Mouse (Mus musculus) kidney, adult 2 months (tissue): ENCODE results near the gene Cntnap1.

Experiments used
- CTCF ChIP-seq: fragments of 200-500 bp; conservative IDR thresholded peaks from 2 replicates; pipeline ENCODE4 v1.5.1; 2011; ENCODE audit warnings: low read depth, mild to moderate bottlenecking, control low read depth, low read length, moderate library complexity, mixed read lengths; ENCODE audit not compliant: insufficient read depth, insufficient read length
- POLR2A ChIP-seq: fragments of 200-500 bp; IDR thresholded peaks from one replicate; pipeline ENCODE4 v1.6.1; 2011; ENCODE audit warnings: low read depth, low read length, control low read depth

DNA sequence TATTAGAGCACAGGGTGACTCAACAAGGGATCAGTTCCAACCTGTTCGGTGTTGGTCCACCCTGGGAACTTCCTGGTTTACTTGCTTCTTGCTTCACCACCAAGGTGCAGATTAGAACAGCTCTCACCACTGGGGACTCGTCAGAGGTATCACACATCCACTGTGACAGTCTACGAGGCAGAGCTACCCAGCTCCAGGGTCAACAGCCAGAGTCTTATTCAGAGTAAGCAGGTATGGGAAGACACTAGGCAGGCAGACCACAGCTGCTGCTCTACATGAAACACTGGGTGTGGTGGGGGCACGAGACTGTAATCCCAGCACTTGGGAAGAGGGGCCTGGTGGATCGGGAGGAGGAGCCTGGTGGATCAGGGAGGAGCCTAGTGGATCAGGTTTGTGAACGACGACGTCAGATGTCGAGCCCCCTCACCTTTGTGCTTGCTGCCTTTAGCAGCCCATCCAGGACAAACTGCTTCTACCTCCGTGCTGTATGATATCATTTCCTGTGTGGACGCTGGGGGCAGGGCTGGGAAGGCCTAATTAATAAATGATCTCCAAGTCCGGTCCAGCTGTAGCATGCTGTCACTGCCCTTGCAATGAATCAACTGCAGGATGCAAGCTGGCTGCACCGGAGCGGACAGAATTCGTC is 31.7 kb upstream of the Cntnap1 start:
- no peak for TF ChIP-seq CTCF
- TF ChIP-seq POLR2A = no peak
